Mouse (Mus musculus): Measurements from ENCODE around the gene Gm49510. TPM values are rescaled to one million over a fixed set of nuclear protein-coding genes. Genes with fewer than 3 reads are reported as not detected.

Gm49510 gene
- total RNA-seq (2012; rRNA removed) (0.25 and 0.50 TPM in 2 replicates), total RNA-seq (2014; rRNA removed) (0.12 and 0.15 TPM in 2 replicates), polyA plus RNA-seq (2012; ENCODE audit: insufficient read length, low read depth) (0.78 TPM in 1 of 2 replicates, not detected in the other)

- Histone ChIP-seq H3K79me2 (replicated peaks; ENCODE audit: control insufficient read depth, extremely low read depth, insufficient read depth, poor library complexity, severe bottlenecking) (no peaks in the 10 kb centered on the region; the same call in 1 of the 2 replicates), H3K36me3 (replicated peaks in 1 of 2; ENCODE audit: control insufficient read depth in 1 of 2, insufficient read depth in 1 of 2, low read length in 1 of 2) (peaks cover 7 to 35% of the 10 kb centered on the region in 2 experiments), H3K4me3 (replicated peaks in 1 of 3; ENCODE audit: low read depth in 2 of 3, low read length in 2 of 3, poor library complexity in 1 of 3) (peak within 1 kb of the TSS; percentile 70 to 95 (median 83)), H3K27me3 (replicated peaks) (no peaks in the 10 kb centered on the region), H3K27ac (ENCODE audit: insufficient read depth, low read depth) (peak within 1 kb of the TSS; percentile 51), H3K4me1 (ENCODE audit: control insufficient read depth in 1 of 2, insufficient read depth in 2 of 2) (peaks cover 25 to 82% of the 10 kb centered on the region in 2 experiments), H3K4me2 (ENCODE audit: insufficient read depth, low read depth, poor library complexity, severe bottlenecking) (peak within 1 kb of the TSS; percentile 81), H3K9me3 (replicated peaks; ENCODE audit: low read length) (no peaks in the 10 kb centered on the region), H3K9ac (ENCODE audit: insufficient read depth, low read depth) (peak within 1 kb of the TSS; percentile 49)
- TF ChIP-seq POLR2A (IDR thresholded peaks at IDR 0.05; ENCODE audit: low read depth, low read length) (no peak), MEF2A (IDR thresholded peaks at IDR 0.05; ENCODE audit: borderline replicate concordance, low read depth, low read length) (no peak), JUND (conservative IDR thresholded peaks at IDR 0.05; ENCODE audit: low read depth, low read length) (no peak), MYC (IDR thresholded peaks at IDR 0.05; ENCODE audit: low read depth, low read length) (no peak), CTCF (conservative IDR thresholded peaks at IDR 0.05 in 1 of 2, IDR thresholded peaks at IDR 0.05 in 1 of 2; ENCODE audit: low read depth in 2 of 2, low read length in 2 of 2) (no peak), ZKSCAN1 (IDR thresholded peaks at IDR 0.05; ENCODE audit: borderline replicate concordance, low read depth, low read length) (no peak), EP300 (IDR thresholded peaks at IDR 0.05; ENCODE audit: low read length) (no peak), TCF12 (IDR thresholded peaks at IDR 0.05; ENCODE audit: low read depth, low read length) (0 out of 2 replicates have a peak, but pooled peaks have one; percentile 13), CHD1 (IDR thresholded peaks at IDR 0.05; ENCODE audit: low read depth, low read length) (no peak), MAFK (IDR thresholded peaks at IDR 0.05; ENCODE audit: insufficient replicate concordance, low read length) (no peak), HCFC1 (IDR thresholded peaks at IDR 0.05; ENCODE audit: low read depth, low read length) (no peak), MAZ (IDR thresholded peaks at IDR 0.05; ENCODE audit: low read depth, low read length) (peak; percentile 66; the same call in 1 of the 2 replicates), CHD2 (IDR thresholded peaks at IDR 0.05; ENCODE audit: low read length) (no peak), NRF1 (IDR thresholded peaks at IDR 0.05; ENCODE audit: low read depth, low read length) (no peak)
- in situ Hi-C loops (cut with MboI; ENCODE audit: low pct_ligation_motif_present, low pct_unique_long_range_greater_than_20kb, low sequenced_read_pairs) (no loop called here), dilution Hi-C loops (cut with MboI; ENCODE audit: extremely low pct_ligation_motif_present, extremely low pct_unique_long_range_greater_than_20kb, low sequenced_read_pairs) (no loop called here)
- peak; percentile 59 for DNase-seq (ENCODE audit: extremely low read depth)
Observed at GRCm38 (mm10) chr15:78899409-78899739, at the start of gene Gm49510. Gm49510 (plus strand) TSS chr15:78899667.

- no peaks in the 10 kb centered on the region for H3K36me3 ChIP-seq (replicated peaks in 1 of 2; ENCODE audit: control insufficient read depth in 1 of 2, insufficient read depth in 1 of 2, low read length in 1 of 2)
- no peak overlapping the region for H3K27ac ChIP-seq (ENCODE audit: insufficient read depth, low read depth)
- no peak overlapping the region for H3K9ac ChIP-seq (ENCODE audit: insufficient read depth, low read depth)
- in situ Hi-C loops (cut with MboI; ENCODE audit: low pct_ligation_motif_present, low pct_unique_long_range_greater_than_20kb, low sequenced_read_pairs), result no loop called here
- H3K4me1 ChIP-seq (ENCODE audit: control insufficient read depth in 1 of 2, insufficient read depth in 2 of 2), result peaks cover 4 to 20% of the 10 kb centered on the region in 2 experiments; a peak in 3 of 4 replicates
- no peak for DNase-seq (ENCODE audit: extremely low read depth)
- no peaks in the 10 kb centered on the region for H3K79me2 ChIP-seq (replicated peaks; ENCODE audit: control insufficient read depth, extremely low read depth, insufficient read depth, poor library complexity, severe bottlenecking)
- H3K4me2 ChIP-seq (ENCODE audit: insufficient read depth, low read depth, poor library complexity, severe bottlenecking), result no peak overlapping the region
- H3K9me3 ChIP-seq (replicated peaks; ENCODE audit: low read length), result no peaks in the 10 kb centered on the region
- dilution Hi-C loops (cut with MboI; ENCODE audit: extremely low pct_ligation_motif_present, extremely low pct_unique_long_range_greater_than_20kb, low sequenced_read_pairs), result no loop called here
- peaks cover 88% of the 10 kb centered on the region for H3K27me3 ChIP-seq (replicated peaks)
- no peak overlapping the region for H3K4me3 ChIP-seq (replicated peaks in 1 of 3; ENCODE audit: low read depth in 2 of 3, low read length in 2 of 3, poor library complexity in 1 of 3)
- no peak for TF ChIP-seq HCFC1 (IDR thresholded peaks at IDR 0.05; ENCODE audit: low read depth, low read length)
- no peak for TF ChIP-seq MAFK (IDR thresholded peaks at IDR 0.05; ENCODE audit: insufficient replicate concordance, low read length)
- no peak for TF ChIP-seq EP300 (IDR thresholded peaks at IDR 0.05; ENCODE audit: low read length)
- TF ChIP-seq MXI1 (IDR thresholded peaks at IDR 0.05; ENCODE audit: low read depth, low read length), result no peak
- TF ChIP-seq SMC3 (IDR thresholded peaks at IDR 0.05; ENCODE audit: low read depth, low read length), result no peak
- no peak for TF ChIP-seq E2F4 (IDR thresholded peaks at IDR 0.05; ENCODE audit: insufficient replicate concordance, low read depth, low read length)
- TF ChIP-seq IRF4 (IDR thresholded peaks at IDR 0.05; ENCODE audit: low read depth, low read length), result no peak
- TF ChIP-seq ZNF384 (IDR thresholded peaks at IDR 0.05; ENCODE audit: low read depth, low read length), result no peak
- TF ChIP-seq ZC3H11A (IDR thresholded peaks at IDR 0.05; ENCODE audit: low read depth, low read length), result no peak
- TF ChIP-seq ZKSCAN1 (IDR thresholded peaks at IDR 0.05; ENCODE audit: borderline replicate concordance, low read depth, low read length), result no peak
- no peak for TF ChIP-seq JUND (conservative IDR thresholded peaks at IDR 0.05; ENCODE audit: low read depth, low read length)
- TF ChIP-seq CTCF (conservative IDR thresholded peaks at IDR 0.05 in 1 of 2, IDR thresholded peaks at IDR 0.05 in 1 of 2; ENCODE audit: low read depth in 2 of 2, low read length in 2 of 2), result no peak
- no peak for TF ChIP-seq UBTF (IDR thresholded peaks at IDR 0.05; ENCODE audit: low read depth, low read length)
- TF ChIP-seq MEF2A (IDR thresholded peaks at IDR 0.05; ENCODE audit: borderline replicate concordance, low read depth, low read length), result no peak
- TF ChIP-seq ELF1 (IDR thresholded peaks at IDR 0.05; ENCODE audit: low read depth, low read length), result no peak
- no peak for TF ChIP-seq JUN (IDR thresholded peaks at IDR 0.05; ENCODE audit: insufficient read depth, low read depth, low read length)
- no peak for TF ChIP-seq CHD1 (IDR thresholded peaks at IDR 0.05; ENCODE audit: low read depth, low read length)
- no peak for TF ChIP-seq BHLHE40 (IDR thresholded peaks at IDR 0.05; ENCODE audit: low read depth, low read length)
Observed at GRCm38 (mm10) chr15:78850059-78850824, 49.2 kb upstream of the Gm49510 start.
